Mouse (Mus musculus): ENCODE data around the gene Cand1. TPM values are rescaled to one million over a fixed set of nuclear protein-coding genes. Genes with fewer than 3 reads are reported as not detected.

Cand1 gene
- polyA plus RNA-seq (2015; fragmentation: Nextera tagmentation; extraction: Ambion mirVana) = 42.6 and 47.4 TPM in 2 replicates

- Histone ChIP-seq H3K9me3 (replicated peaks; ENCODE audit: control insufficient read depth, low read length, poor library complexity, severe bottlenecking) (no peaks in the 10 kb centered on the region), H3K27me3 (ENCODE audit: control insufficient read depth, insufficient read depth, low read depth, low read length) (no peaks in the 10 kb centered on the region), H3K36me3 (ENCODE audit: control insufficient read depth, insufficient read depth, low read length) (peaks cover 4% of the 10 kb centered on the region; the same call in 1 of the 2 replicates), H3K9ac (ENCODE audit: low read depth, low read length) (peak within 1 kb of the TSS; percentile 97), H3K27ac (ENCODE audit: low read length) (peak within 1 kb of the TSS; percentile 96), H3K4me3 (ENCODE audit: low read depth, low read length) (peak within 1 kb of the TSS; percentile 57), H3K4me2 (ENCODE audit: low read length) (peak within 1 kb of the TSS; percentile 76), H3K4me1 (ENCODE audit: control insufficient read depth, insufficient read depth, low read length) (peaks cover 21% of the 10 kb centered on the region)
- WGBS = under 1% methylated on average over 64 of the region's 67 CpGs
- ATAC-seq = peak; percentile 99
These were observed at the start of gene Cand1 for GRCm38 (mm10) chr10:119239969-119240721. Gene Cand1 (minus strand): TSS chr10:119240055.

- Histone ChIP-seq H3K27me3 (ENCODE audit: control insufficient read depth, insufficient read depth, low read depth, low read length) (no peaks in the 10 kb centered on the region), H3K36me3 (ENCODE audit: control insufficient read depth, insufficient read depth, low read length) (no peaks in the 10 kb centered on the region), H3K9me3 (replicated peaks; ENCODE audit: control insufficient read depth, low read length, poor library complexity, severe bottlenecking) (no peaks in the 10 kb centered on the region), H3K27ac (ENCODE audit: low read length) (no peak overlapping the region), H3K4me2 (ENCODE audit: low read length) (no peak overlapping the region), H3K9ac (ENCODE audit: low read depth, low read length) (no peak overlapping the region), H3K4me1 (ENCODE audit: control insufficient read depth, insufficient read depth, low read length) (no peaks in the 10 kb centered on the region), H3K4me3 (ENCODE audit: low read depth, low read length) (no peak overlapping the region)
- 93% methylated on average over 10 of the region's 10 CpGs for WGBS
- ATAC-seq = no peak
These were observed 39.0 kb upstream of the Cand1 start for GRCm38 (mm10) chr10:119278871-119279270.

GRCm38 (mm10) chr10:119274333-119274732 lies 34.5 kb upstream of the Cand1 start:
- Histone ChIP-seq H3K27ac (ENCODE audit: low read length) (no peak overlapping the region), H3K27me3 (ENCODE audit: control insufficient read depth, insufficient read depth, low read depth, low read length) (no peaks in the 10 kb centered on the region), H3K4me1 (ENCODE audit: control insufficient read depth, insufficient read depth, low read length) (no peaks in the 10 kb centered on the region), H3K9me3 (replicated peaks; ENCODE audit: control insufficient read depth, low read length, poor library complexity, severe bottlenecking) (no peaks in the 10 kb centered on the region), H3K4me2 (ENCODE audit: low read length) (no peak overlapping the region), H3K36me3 (ENCODE audit: control insufficient read depth, insufficient read depth, low read length) (no peaks in the 10 kb centered on the region), H3K4me3 (ENCODE audit: low read depth, low read length) (no peak overlapping the region), H3K9ac (ENCODE audit: low read depth, low read length) (no peak overlapping the region)
- ATAC-seq = no peak
- 90% methylated on average over 6 of the region's 6 CpGs for whole genome bisulfite sequencing

- H3K27me3 ChIP-seq (ENCODE audit: control insufficient read depth, insufficient read depth, low read depth, low read length) = no peaks in the 10 kb centered on the region
- ATAC-seq = no peak
- no peak overlapping the region for H3K9ac ChIP-seq (ENCODE audit: low read depth, low read length)
- no peak overlapping the region for H3K27ac ChIP-seq (ENCODE audit: low read length)
- H3K9me3 ChIP-seq (replicated peaks; ENCODE audit: control insufficient read depth, low read length, poor library complexity, severe bottlenecking) = no peaks in the 10 kb centered on the region
- no peak overlapping the region for H3K4me2 ChIP-seq (ENCODE audit: low read length)
- H3K36me3 ChIP-seq (ENCODE audit: control insufficient read depth, insufficient read depth, low read length) = no peaks in the 10 kb centered on the region
- WGBS = 86% methylated on average over 10 of the region's 10 CpGs
- no peak overlapping the region for H3K4me3 ChIP-seq (ENCODE audit: low read depth, low read length)
- H3K4me1 ChIP-seq (ENCODE audit: control insufficient read depth, insufficient read depth, low read length) = no peaks in the 10 kb centered on the region
These were observed 32.7 kb upstream of the Cand1 start for GRCm38 (mm10) chr10:119272536-119272935.

- no peak for ATAC-seq
- no peak overlapping the region for H3K27ac ChIP-seq (ENCODE audit: low read length)
- no peaks in the 10 kb centered on the region for H3K36me3 ChIP-seq (ENCODE audit: control insufficient read depth, insufficient read depth, low read length)
- no peak overlapping the region for H3K9ac ChIP-seq (ENCODE audit: low read depth, low read length)
- H3K4me3 ChIP-seq (ENCODE audit: low read depth, low read length) = no peak overlapping the region
- H3K4me1 ChIP-seq (ENCODE audit: control insufficient read depth, insufficient read depth, low read length) = no peaks in the 10 kb centered on the region
- no peaks in the 10 kb centered on the region for H3K27me3 ChIP-seq (ENCODE audit: control insufficient read depth, insufficient read depth, low read depth, low read length)
- no peak overlapping the region for H3K4me2 ChIP-seq (ENCODE audit: low read length)
- WGBS = 94% methylated on average over 10 of the region's 10 CpGs
- H3K9me3 ChIP-seq (replicated peaks; ENCODE audit: control insufficient read depth, low read length, poor library complexity, severe bottlenecking) = no peaks in the 10 kb centered on the region
These were observed 32.1 kb upstream of the Cand1 start for GRCm38 (mm10) chr10:119272005-119272404.

GRCm38 (mm10) chr10:119271101-119271500 lies 31.2 kb upstream of the Cand1 start:
- Histone ChIP-seq H3K9me3 (replicated peaks; ENCODE audit: control insufficient read depth, low read length, poor library complexity, severe bottlenecking) (no peaks in the 10 kb centered on the region), H3K4me2 (ENCODE audit: low read length) (no peak overlapping the region), H3K36me3 (ENCODE audit: control insufficient read depth, insufficient read depth, low read length) (no peaks in the 10 kb centered on the region), H3K27me3 (ENCODE audit: control insufficient read depth, insufficient read depth, low read depth, low read length) (no peaks in the 10 kb centered on the region), H3K27ac (ENCODE audit: low read length) (no peak overlapping the region), H3K9ac (ENCODE audit: low read depth, low read length) (no peak overlapping the region), H3K4me1 (ENCODE audit: control insufficient read depth, insufficient read depth, low read length) (no peaks in the 10 kb centered on the region), H3K4me3 (ENCODE audit: low read depth, low read length) (no peak overlapping the region)
- no peak for ATAC-seq
- WGBS = 84% methylated on average over 10 of the region's 10 CpGs

GRCm38 (mm10) chr10:119270384-119270985 lies 30.6 kb upstream of the Cand1 start:
- H3K36me3 ChIP-seq (ENCODE audit: control insufficient read depth, insufficient read depth, low read length) = no peaks in the 10 kb centered on the region
- H3K4me3 ChIP-seq (ENCODE audit: low read depth, low read length) = no peak overlapping the region
- no peak overlapping the region for H3K4me2 ChIP-seq (ENCODE audit: low read length)
- ATAC-seq = no peak
- no peaks in the 10 kb centered on the region for H3K9me3 ChIP-seq (replicated peaks; ENCODE audit: control insufficient read depth, low read length, poor library complexity, severe bottlenecking)
- no peaks in the 10 kb centered on the region for H3K4me1 ChIP-seq (ENCODE audit: control insufficient read depth, insufficient read depth, low read length)
- WGBS = 36% methylated on average over 12 of the region's 12 CpGs
- H3K9ac ChIP-seq (ENCODE audit: low read depth, low read length) = no peak overlapping the region
- no peak overlapping the region for H3K27ac ChIP-seq (ENCODE audit: low read length)
- no peaks in the 10 kb centered on the region for H3K27me3 ChIP-seq (ENCODE audit: control insufficient read depth, insufficient read depth, low read depth, low read length)

- Histone ChIP-seq H3K4me1 (ENCODE audit: control insufficient read depth, insufficient read depth, low read length) (no peaks in the 10 kb centered on the region), H3K4me2 (ENCODE audit: low read length) (no peak overlapping the region), H3K9me3 (replicated peaks; ENCODE audit: control insufficient read depth, low read length, poor library complexity, severe bottlenecking) (no peaks in the 10 kb centered on the region), H3K27ac (ENCODE audit: low read length) (no peak overlapping the region), H3K4me3 (ENCODE audit: low read depth, low read length) (no peak overlapping the region), H3K9ac (ENCODE audit: low read depth, low read length) (no peak overlapping the region), H3K36me3 (ENCODE audit: control insufficient read depth, insufficient read depth, low read length) (no peaks in the 10 kb centered on the region), H3K27me3 (ENCODE audit: control insufficient read depth, insufficient read depth, low read depth, low read length) (no peaks in the 10 kb centered on the region)
- WGBS = 80% methylated on average over 7 of the region's 7 CpGs
- ATAC-seq = no peak
These were observed 24.9 kb upstream of the Cand1 start for GRCm38 (mm10) chr10:119264761-119265160.

GRCm38 (mm10) chr10:119262821-119263220 lies 23.0 kb upstream of the Cand1 start:
- WGBS = 91% methylated on average over 5 of the region's 5 CpGs
- Histone ChIP-seq H3K4me1 (ENCODE audit: control insufficient read depth, insufficient read depth, low read length) (no peaks in the 10 kb centered on the region), H3K27ac (ENCODE audit: low read length) (no peak overlapping the region), H3K36me3 (ENCODE audit: control insufficient read depth, insufficient read depth, low read length) (no peaks in the 10 kb centered on the region), H3K9ac (ENCODE audit: low read depth, low read length) (no peak overlapping the region), H3K4me3 (ENCODE audit: low read depth, low read length) (no peak overlapping the region), H3K4me2 (ENCODE audit: low read length) (no peak overlapping the region), H3K27me3 (ENCODE audit: control insufficient read depth, insufficient read depth, low read depth, low read length) (no peaks in the 10 kb centered on the region), H3K9me3 (replicated peaks; ENCODE audit: control insufficient read depth, low read length, poor library complexity, severe bottlenecking) (no peaks in the 10 kb centered on the region)
- ATAC-seq = no peak
